Mouse (Mus musculus): ENCODE results near the gene Hdhd3. TPM values are rescaled to one million over a fixed set of nuclear protein-coding genes. Genes with fewer than 3 reads are reported as not detected.

Hdhd3 gene
- polyA plus RNA-seq, 1 experiment: 0.51 TPM

GRCm38 (mm10) chr4:62516079-62516478 is 12.8 kb upstream of the Hdhd3 start:
- Histone ChIP-seq H3K9ac (ENCODE audit: low read depth, poor library complexity, severe bottlenecking) (no peak overlapping the region), H3K4me3 (ENCODE audit: low read depth, low read length) (no peak overlapping the region)

GRCm38 (mm10) chr4:62515490-62515889 is 12.2 kb upstream of the Hdhd3 start:
- no peak overlapping the region for H3K27ac ChIP-seq (ENCODE audit: insufficient read depth, low read length)
- TF ChIP-seq EP300 (IDR thresholded peaks at IDR 0.05; ENCODE audit: insufficient read depth, low read depth, low read length): no peak
- TF ChIP-seq CTCF (IDR thresholded peaks at IDR 0.05; ENCODE audit: low read depth, low read length): no peak
- TF ChIP-seq POLR2A (IDR thresholded peaks at IDR 0.05; ENCODE audit: insufficient read depth, low read length): no peak

More at GRCm38 (mm10) chr4:62516079-62516478, 12.8 kb upstream of the Hdhd3 start:
- no peaks in the 10 kb centered on the region for H3K9me3 ChIP-seq (replicated peaks; ENCODE audit: control insufficient read depth, insufficient read depth, low read length, poor library complexity, severe bottlenecking)
- H3K27me3 ChIP-seq (ENCODE audit: control insufficient read depth, insufficient read depth, low read length, poor library complexity, severe bottlenecking): no peaks in the 10 kb centered on the region
- no peaks in the 10 kb centered on the region for H3K4me1 ChIP-seq (ENCODE audit: control insufficient read depth, insufficient read depth, low read length)
- H3K36me3 ChIP-seq (ENCODE audit: control insufficient read depth, insufficient read depth, low read length, poor library complexity, severe bottlenecking): peaks cover 2% of the 10 kb centered on the region; the same call in 1 of the 2 replicates
- H3K27ac ChIP-seq (ENCODE audit: insufficient read depth, low read length): no peak overlapping the region
- TF ChIP-seq CTCF (IDR thresholded peaks at IDR 0.05; ENCODE audit: low read depth, low read length) (no peak), EP300 (IDR thresholded peaks at IDR 0.05; ENCODE audit: insufficient read depth, low read depth, low read length) (no peak), POLR2A (IDR thresholded peaks at IDR 0.05; ENCODE audit: insufficient read depth, low read length) (no peak)

GRCm38 (mm10) chr4:62514995-62515394 is 11.7 kb upstream of the Hdhd3 start:
- H3K9ac ChIP-seq (ENCODE audit: low read depth, poor library complexity, severe bottlenecking): no peak overlapping the region
- TF ChIP-seq POLR2A (IDR thresholded peaks at IDR 0.05; ENCODE audit: insufficient read depth, low read length) (no peak), EP300 (IDR thresholded peaks at IDR 0.05; ENCODE audit: insufficient read depth, low read depth, low read length) (no peak), CTCF (IDR thresholded peaks at IDR 0.05; ENCODE audit: low read depth, low read length) (no peak)
- H3K36me3 ChIP-seq (ENCODE audit: control insufficient read depth, insufficient read depth, low read length, poor library complexity, severe bottlenecking): peaks cover 6% of the 10 kb centered on the region
- no peak overlapping the region for H3K27ac ChIP-seq (ENCODE audit: insufficient read depth, low read length)
- no peaks in the 10 kb centered on the region for H3K9me3 ChIP-seq (replicated peaks; ENCODE audit: control insufficient read depth, insufficient read depth, low read length, poor library complexity, severe bottlenecking)
- H3K4me1 ChIP-seq (ENCODE audit: control insufficient read depth, insufficient read depth, low read length): no peaks in the 10 kb centered on the region
- no peak overlapping the region for H3K4me3 ChIP-seq (ENCODE audit: low read depth, low read length)
- no peaks in the 10 kb centered on the region for H3K27me3 ChIP-seq (ENCODE audit: control insufficient read depth, insufficient read depth, low read length, poor library complexity, severe bottlenecking)

More at GRCm38 (mm10) chr4:62515490-62515889, 12.2 kb upstream of the Hdhd3 start:
- no peaks in the 10 kb centered on the region for H3K4me1 ChIP-seq (ENCODE audit: control insufficient read depth, insufficient read depth, low read length)
- peaks cover 4% of the 10 kb centered on the region for H3K36me3 ChIP-seq (ENCODE audit: control insufficient read depth, insufficient read depth, low read length, poor library complexity, severe bottlenecking)
- no peaks in the 10 kb centered on the region for H3K27me3 ChIP-seq (ENCODE audit: control insufficient read depth, insufficient read depth, low read length, poor library complexity, severe bottlenecking)
- no peaks in the 10 kb centered on the region for H3K9me3 ChIP-seq (replicated peaks; ENCODE audit: control insufficient read depth, insufficient read depth, low read length, poor library complexity, severe bottlenecking)
- no peak overlapping the region for H3K4me3 ChIP-seq (ENCODE audit: low read depth, low read length)
- no peak overlapping the region for H3K9ac ChIP-seq (ENCODE audit: low read depth, poor library complexity, severe bottlenecking)

- Histone ChIP-seq H3K9ac (ENCODE audit: low read depth, poor library complexity, severe bottlenecking) (no peak overlapping the region), H3K9me3 (replicated peaks; ENCODE audit: control insufficient read depth, insufficient read depth, low read length, poor library complexity, severe bottlenecking) (no peaks in the 10 kb centered on the region), H3K27ac (ENCODE audit: insufficient read depth, low read length) (no peak overlapping the region), H3K4me3 (ENCODE audit: low read depth, low read length) (no peak overlapping the region), H3K27me3 (ENCODE audit: control insufficient read depth, insufficient read depth, low read length, poor library complexity, severe bottlenecking) (no peaks in the 10 kb centered on the region), H3K4me1 (ENCODE audit: control insufficient read depth, insufficient read depth, low read length) (no peaks in the 10 kb centered on the region), H3K36me3 (ENCODE audit: control insufficient read depth, insufficient read depth, low read length, poor library complexity, severe bottlenecking) (peaks cover 6% of the 10 kb centered on the region)
- TF ChIP-seq EP300 (IDR thresholded peaks at IDR 0.05; ENCODE audit: insufficient read depth, low read depth, low read length) (no peak), CTCF (IDR thresholded peaks at IDR 0.05; ENCODE audit: low read depth, low read length) (no peak), POLR2A (IDR thresholded peaks at IDR 0.05; ENCODE audit: insufficient read depth, low read length) (no peak)
Measured at GRCm38 (mm10) chr4:62513998-62514506, 10.8 kb upstream of the Hdhd3 start.

- no peak overlapping the region for H3K4me3 ChIP-seq (ENCODE audit: low read depth, low read length)
- H3K9ac ChIP-seq (ENCODE audit: low read depth, poor library complexity, severe bottlenecking): no peak overlapping the region
- no peaks in the 10 kb centered on the region for H3K27me3 ChIP-seq (ENCODE audit: control insufficient read depth, insufficient read depth, low read length, poor library complexity, severe bottlenecking)
- H3K27ac ChIP-seq (ENCODE audit: insufficient read depth, low read length): no peak overlapping the region
- TF ChIP-seq CTCF (IDR thresholded peaks at IDR 0.05; ENCODE audit: low read depth, low read length): no peak
- no peak for TF ChIP-seq POLR2A (IDR thresholded peaks at IDR 0.05; ENCODE audit: insufficient read depth, low read length)
- no peak for TF ChIP-seq EP300 (IDR thresholded peaks at IDR 0.05; ENCODE audit: insufficient read depth, low read depth, low read length)
- H3K9me3 ChIP-seq (replicated peaks; ENCODE audit: control insufficient read depth, insufficient read depth, low read length, poor library complexity, severe bottlenecking): no peaks in the 10 kb centered on the region
- H3K36me3 ChIP-seq (ENCODE audit: control insufficient read depth, insufficient read depth, low read length, poor library complexity, severe bottlenecking): peaks cover 6% of the 10 kb centered on the region
- no peaks in the 10 kb centered on the region for H3K4me1 ChIP-seq (ENCODE audit: control insufficient read depth, insufficient read depth, low read length)
Measured at GRCm38 (mm10) chr4:62509946-62510345, 6.7 kb upstream of the Hdhd3 start.

- Histone ChIP-seq H3K36me3 (ENCODE audit: control insufficient read depth, insufficient read depth, low read length, poor library complexity, severe bottlenecking) (peaks cover 6% of the 10 kb centered on the region), H3K4me1 (ENCODE audit: control insufficient read depth, insufficient read depth, low read length) (no peaks in the 10 kb centered on the region), H3K9me3 (replicated peaks; ENCODE audit: control insufficient read depth, insufficient read depth, low read length, poor library complexity, severe bottlenecking) (no peaks in the 10 kb centered on the region), H3K4me3 (ENCODE audit: low read depth, low read length) (no peak overlapping the region), H3K27me3 (ENCODE audit: control insufficient read depth, insufficient read depth, low read length, poor library complexity, severe bottlenecking) (no peaks in the 10 kb centered on the region), H3K9ac (ENCODE audit: low read depth, poor library complexity, severe bottlenecking) (no peak overlapping the region), H3K27ac (ENCODE audit: insufficient read depth, low read length) (no peak overlapping the region)
- TF ChIP-seq POLR2A (IDR thresholded peaks at IDR 0.05; ENCODE audit: insufficient read depth, low read length): no peak
- TF ChIP-seq EP300 (IDR thresholded peaks at IDR 0.05; ENCODE audit: insufficient read depth, low read depth, low read length): no peak
- no peak for TF ChIP-seq CTCF (IDR thresholded peaks at IDR 0.05; ENCODE audit: low read depth, low read length)
Measured at GRCm38 (mm10) chr4:62508839-62509238, 5.6 kb upstream of the Hdhd3 start.

Data from ES-Bruce4 (cell line).